Mouse (Mus musculus) liver, embryonic 14.5 days (tissue): ENCODE data around the gene Prrx2.

Experiments used
- CTCF ChIP-seq: IDR thresholded peaks from 2 replicates; pipeline ENCODE4 v1.5.1; 2016; ENCODE audit warnings: antibody characterized with exemption, low read depth, control low read depth
- EP300 ChIP-seq: IDR thresholded peaks from 2 replicates; pipeline ENCODE4 v1.6.1; 2016; ENCODE audit warnings: antibody characterized with exemption, low read depth

GRCm38 (mm10) chr2:30881215-30881614 lies 46.4 kb downstream of the Prrx2 start:
- TF ChIP-seq CTCF (no peak), EP300 (no peak)
